Mouse (Mus musculus) erythroblast, embryonic 14.5 days (primary cell): ENCODE measurements around the gene Fsd2.

Source experiments
- GATA1 ChIP-seq: IDR thresholded peaks from 2 replicates; pipeline ENCODE4 v1.6.1; 2012; ENCODE audit warnings: low read length, inconsistent platforms, mixed read lengths
- TAL1 ChIP-seq: IDR thresholded peaks from 3 replicates; pipeline ENCODE4 v1.6.1; 2012; ENCODE audit warnings: low read length, inconsistent platforms, mixed read lengths

GRCm38 (mm10) chr7:81536478-81536877 is 30.3 kb downstream of the Fsd2 start:
- TF ChIP-seq TAL1 (no peak), GATA1 (no peak)
